Mouse (Mus musculus) liver, postnatal 0 days (tissue): ENCODE results near the gene Rfc2.

Experiments
- CTCF ChIP-seq: sonication (generic); IDR thresholded peaks from 2 replicates; pipeline ENCODE4 v1.5.1; 2016; ENCODE audit warnings: antibody characterized with exemption, low read depth
- EP300 ChIP-seq: IDR thresholded peaks from 2 replicates; pipeline ENCODE4 v1.6.1; 2016; ENCODE audit warnings: antibody characterized with exemption, low read depth, mild to moderate bottlenecking

DNA sequence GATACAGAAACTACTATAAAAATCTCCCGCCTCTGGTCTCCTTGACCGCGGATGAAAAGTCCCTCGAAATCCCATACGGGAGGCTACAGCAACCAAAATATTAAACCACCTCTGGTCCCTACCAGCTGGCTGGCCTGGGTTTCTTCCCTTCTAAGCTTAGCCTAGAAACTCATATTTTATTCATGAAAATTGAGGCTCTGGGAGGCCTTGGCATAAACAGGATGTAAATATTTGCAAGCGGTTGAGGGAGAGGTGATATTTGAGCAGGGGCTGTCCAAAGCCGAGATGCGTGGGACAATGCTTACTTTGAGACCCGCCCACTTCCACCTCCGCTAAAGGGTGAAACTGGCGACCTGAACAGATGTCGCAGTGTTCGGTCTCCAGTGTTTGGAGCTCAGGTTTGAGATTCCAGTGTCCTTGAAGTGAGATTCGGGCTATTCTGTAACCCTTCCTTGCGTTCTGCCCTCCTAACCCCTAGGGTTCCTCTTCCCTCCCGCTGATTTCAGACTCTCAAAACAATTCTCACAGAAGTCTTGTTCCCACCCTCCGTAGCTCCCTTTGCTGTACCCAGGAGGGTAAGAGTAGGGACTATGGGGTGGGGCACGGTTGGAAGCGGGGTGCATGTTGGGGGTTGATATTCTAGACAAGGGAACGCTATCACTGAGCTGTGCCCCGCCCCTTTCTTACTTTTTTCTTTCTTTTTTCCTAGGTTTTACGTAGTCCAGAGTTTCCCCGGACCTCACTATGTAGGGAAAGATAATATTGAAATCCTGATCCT is 9.2 kb upstream of the Rfc2 start:
- TF ChIP-seq CTCF: no peak
- TF ChIP-seq EP300: no peak
